Mouse (Mus musculus) embryonic fibroblast, embryonic 13.5 days (primary cell): ENCODE data around the gene Lgals3bp.

Experiments used
- CTCF ChIP-seq: IDR thresholded peaks from 2 replicates; pipeline ENCODE4 v1.5.1; 2011; ENCODE audit warnings: mild to moderate bottlenecking, control low read depth, low read length, moderate library complexity, borderline replicate concordance; ENCODE audit not compliant: insufficient read depth
- POLR2A ChIP-seq: IDR thresholded peaks from 2 replicates; pipeline ENCODE4 v1.6.1; 2011; ENCODE audit warnings: low read depth, mild to moderate bottlenecking, control low read depth, low read length, moderate library complexity

GRCm38 (mm10) chr11:118428944-118429709 is 27.2 kb upstream of the Lgals3bp start:
- TF ChIP-seq POLR2A (no peak), CTCF (no peak)
